Mouse (Mus musculus): ENCODE data around the gene Slc27a4.

Slc27a4 gene

DNA sequence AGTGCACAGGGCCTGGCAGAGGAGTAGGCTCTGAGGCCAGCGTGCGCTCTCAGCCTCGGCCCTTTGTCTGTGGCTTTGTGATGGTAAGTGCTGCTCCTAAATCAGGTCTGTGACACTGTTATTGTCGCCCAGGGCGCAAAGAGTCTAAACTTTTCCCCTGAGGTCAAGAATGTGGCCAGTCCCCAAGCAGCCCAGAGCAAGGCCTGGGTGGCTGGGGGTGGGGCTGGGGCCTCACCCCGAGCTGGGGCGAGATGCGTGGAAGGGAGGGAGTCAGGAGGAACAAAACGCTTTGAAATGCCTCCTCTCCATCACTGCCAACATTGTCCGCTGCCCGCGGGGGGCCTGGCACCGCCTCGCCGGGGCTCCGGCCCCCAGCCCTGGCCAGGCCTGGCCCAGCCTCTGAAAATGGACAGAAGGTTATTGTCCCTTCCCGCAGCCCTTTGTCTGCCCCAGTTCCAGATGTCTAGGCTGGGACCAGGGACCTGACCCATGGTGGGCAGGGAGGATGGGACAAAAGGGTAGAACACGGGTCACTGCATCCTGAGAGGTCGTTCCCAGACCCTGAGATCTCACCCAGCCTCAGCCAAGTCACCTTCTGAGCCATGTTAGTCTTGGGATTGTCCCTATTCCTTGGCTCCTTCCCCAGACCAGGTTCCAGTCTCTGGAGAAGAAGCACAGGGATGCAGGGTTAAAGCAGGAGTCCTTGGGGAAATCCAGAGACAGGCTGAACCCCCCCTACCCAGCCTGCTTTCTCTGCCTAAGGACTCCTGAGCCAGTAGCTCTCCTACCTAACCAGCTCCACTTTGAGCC is 54.2 kb downstream of the Slc27a4 start:
- no peak for DNase-seq

GRCm38 (mm10) chr2:29857341-29857740 is 54.9 kb downstream of the Slc27a4 start:
- no peak for DNase-seq

DNA sequence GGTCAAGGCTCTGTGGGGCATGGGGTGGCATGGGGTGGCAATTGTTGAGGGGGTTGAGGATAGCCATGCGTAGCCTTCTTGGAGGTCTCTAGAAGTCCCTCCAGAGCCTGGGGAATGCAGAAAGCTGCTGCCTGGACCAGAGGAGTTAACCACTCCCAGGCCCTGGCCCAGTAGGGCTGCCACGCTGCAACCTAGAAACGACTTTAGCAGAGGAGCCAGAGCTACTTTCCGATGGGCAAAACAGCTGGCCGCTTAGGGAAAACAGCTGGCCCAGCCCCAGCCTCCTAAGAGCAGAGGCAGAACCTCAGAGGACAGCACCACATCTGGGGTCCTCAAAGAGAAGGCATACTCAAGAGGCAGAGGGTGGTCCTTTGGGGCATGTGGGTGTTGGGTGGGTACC is 55.5 kb downstream of the Slc27a4 start:
- no peak for DNase-seq

DNA sequence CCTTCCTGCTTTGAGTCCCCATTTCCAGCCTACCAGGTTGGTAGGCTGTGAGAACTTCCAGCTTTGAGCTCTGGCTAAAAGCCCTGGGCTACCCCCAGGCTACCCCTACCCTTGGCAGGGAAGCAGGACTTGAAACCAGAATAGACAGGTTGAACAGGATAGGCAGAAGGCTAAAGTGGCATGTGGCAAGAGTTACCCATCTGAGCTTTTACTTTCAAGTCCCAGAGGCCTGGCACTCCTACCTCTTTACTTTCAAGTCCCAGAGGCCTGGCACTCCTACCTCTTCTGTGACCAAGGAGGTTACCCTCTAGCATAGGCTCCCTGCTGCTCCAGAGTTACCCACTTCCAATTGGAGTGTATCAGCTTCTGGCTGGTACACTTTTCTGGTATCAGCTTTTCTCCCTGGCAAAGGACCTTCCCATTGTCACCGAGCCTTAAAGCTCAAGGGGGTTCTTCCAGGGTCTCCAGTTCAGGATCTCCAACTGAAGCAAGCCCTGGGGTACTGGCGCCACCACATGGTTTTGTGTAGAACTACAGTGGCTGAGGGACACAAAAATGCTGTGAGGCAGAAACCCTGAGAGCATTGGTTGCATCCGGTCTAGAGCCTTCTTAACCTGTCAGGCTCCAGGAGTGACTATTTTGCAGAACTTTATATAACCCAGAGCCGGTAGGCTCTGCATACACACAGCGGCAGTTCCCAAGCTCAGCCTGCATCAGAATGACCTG is 56.5 kb downstream of the Slc27a4 start:
- DNase-seq, result peak; percentile 61 to 75

DNA sequence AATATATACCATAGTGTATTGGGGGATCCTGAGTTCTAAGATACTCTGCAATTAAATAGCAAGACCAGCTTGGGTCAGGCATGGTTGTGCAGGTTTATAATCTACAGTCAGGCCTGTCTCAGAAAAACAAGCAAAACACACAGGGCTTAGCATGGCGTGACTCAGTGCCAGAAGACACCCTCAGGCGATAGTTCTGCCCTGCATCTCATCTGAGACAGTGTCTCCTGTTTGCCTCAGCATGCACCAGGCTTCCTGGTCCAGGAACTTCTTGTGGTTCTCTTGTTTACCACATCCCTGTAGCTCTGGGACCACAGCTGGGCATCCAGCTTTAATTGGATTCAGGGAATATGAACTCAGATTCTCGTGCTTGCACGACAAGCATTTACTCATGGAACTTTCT is 62.7 kb downstream of the Slc27a4 start:
- no peak for DNase-seq
